Mouse (Mus musculus) spleen, adult 2 months (tissue): ENCODE measurements around the gene Cemip.

ENCODE experiments used
- CTCF ChIP-seq: fragments of 200-500 bp; IDR thresholded peaks from 2 replicates; pipeline ENCODE4 v1.5.1; 2011; ENCODE audit warnings: mild to moderate bottlenecking, inconsistent platforms; ENCODE audit not compliant: insufficient read depth, insufficient read length, insufficient replicate concordance; ENCODE audit errors: extremely low read depth
- POLR2A ChIP-seq: fragments of 200-500 bp; IDR thresholded peaks from 2 replicates; pipeline ENCODE4 v1.6.1; 2011; ENCODE audit warnings: low read depth, low read length, inconsistent platforms

- TF ChIP-seq CTCF (no peak), POLR2A (no peak)
These were observed 59.2 kb downstream of the Cemip start for GRCm38 (mm10) chr7:84026950-84027585.
